Mouse (Mus musculus): ENCODE data around the gene Tlr8. TPM values are rescaled to one million over a fixed set of nuclear protein-coding genes. Genes with fewer than 3 reads are reported as not detected.

Gene Tlr8
- total RNA-seq, 1 experiment = not detected

GRCm38 (mm10) chrX:167229819-167230218 lies 34.3 kb downstream of the Tlr8 start:
- TF ChIP-seq ZNF384 (IDR thresholded peaks at IDR 0.05; ENCODE audit: low read depth, low read length) (no peak), MAFK (IDR thresholded peaks at IDR 0.05; ENCODE audit: insufficient read depth, low read depth, low read length) (no peak), ZC3H11A (IDR thresholded peaks at IDR 0.05; ENCODE audit: borderline replicate concordance, low read depth, low read length) (no peak)

DNA sequence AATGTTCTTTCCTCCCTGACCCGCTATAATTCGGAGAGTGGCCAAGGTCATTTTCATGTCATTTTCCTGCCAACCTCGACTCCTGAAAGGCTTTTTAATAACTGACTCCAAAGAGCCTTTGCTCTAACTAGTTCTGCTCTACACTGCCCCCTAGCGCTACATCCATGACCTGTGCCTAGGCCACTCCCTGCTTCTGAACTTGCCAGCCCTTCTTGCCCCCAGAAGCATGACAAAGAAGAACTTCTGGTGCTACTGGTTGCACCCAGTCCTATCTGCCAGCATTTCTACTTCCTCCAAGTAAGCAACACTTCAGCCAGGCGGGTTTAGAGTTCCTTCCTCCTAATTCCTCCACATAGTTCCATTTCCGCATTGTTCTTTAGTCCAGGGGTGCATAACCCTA lies 34.9 kb downstream of the Tlr8 start:
- Histone ChIP-seq H3K36me3 (ENCODE audit: control insufficient read depth, insufficient read depth, low read length, poor library complexity, severe bottlenecking) (no peaks in the 10 kb centered on the region), H3K4me3 (ENCODE audit: insufficient read depth in 1 of 2, low read depth in 1 of 2, low read length in 2 of 2, poor library complexity in 1 of 2, severe bottlenecking in 1 of 2) (no peak overlapping the region), H3K27ac (ENCODE audit: insufficient read depth, low read depth, low read length, poor library complexity, severe bottlenecking) (peak overlapping the region; percentile 47; the same call in 1 of the 2 replicates), H3K9me3 (ENCODE audit: control insufficient read depth, insufficient read depth, low read depth, low read length) (no peaks in the 10 kb centered on the region), H3K9ac (ENCODE audit: insufficient read depth, low read depth, low read length, poor library complexity, severe bottlenecking) (no peak overlapping the region), H3K4me1 (ENCODE audit: control insufficient read depth in 2 of 2, insufficient read depth in 2 of 2, low read length in 2 of 2, poor library complexity in 1 of 2) (peaks cover 0 to 11% of the 10 kb centered on the region in 2 experiments; a peak in 1 of 4 replicates)
- no peak for DNase-seq (ENCODE audit: low read depth, low spot score)
- TF ChIP-seq MAFK (IDR thresholded peaks at IDR 0.05; ENCODE audit: insufficient read depth, low read depth, low read length) (no peak), HCFC1 (IDR thresholded peaks at IDR 0.05; ENCODE audit: borderline replicate concordance, insufficient read depth, low read length) (no peak), CHD2 (IDR thresholded peaks at IDR 0.05; ENCODE audit: low read depth, low read length) (no peak), ZNF384 (IDR thresholded peaks at IDR 0.05; ENCODE audit: low read depth, low read length) (no peak), ZC3H11A (IDR thresholded peaks at IDR 0.05; ENCODE audit: borderline replicate concordance, low read depth, low read length) (no peak)
- in situ Hi-C loops (cut with MboI; ENCODE audit: low sequenced_read_pairs in 2 of 2, unreplicated experiment in 2 of 2) = loop anchor here in 1 of 2 experiments (25.0 kb wide), 1 partner anchor 567 kb away; no protein-coding TSS in a partner anchor

More at GRCm38 (mm10) chrX:167229819-167230218, 34.3 kb downstream of the Tlr8 start:
- Histone ChIP-seq H3K36me3 (ENCODE audit: control insufficient read depth, insufficient read depth, low read length, poor library complexity, severe bottlenecking) (no peaks in the 10 kb centered on the region), H3K4me1 (ENCODE audit: control insufficient read depth in 2 of 2, insufficient read depth in 2 of 2, low read length in 2 of 2, poor library complexity in 1 of 2) (peaks cover 0 to 11% of the 10 kb centered on the region in 2 experiments; a peak in 1 of 4 replicates), H3K9ac (ENCODE audit: insufficient read depth, low read depth, low read length, poor library complexity, severe bottlenecking) (no peak overlapping the region), H3K27ac (ENCODE audit: insufficient read depth, low read depth, low read length, poor library complexity, severe bottlenecking) (no peak overlapping the region), H3K4me3 (ENCODE audit: insufficient read depth in 1 of 2, low read depth in 1 of 2, low read length in 2 of 2, poor library complexity in 1 of 2, severe bottlenecking in 1 of 2) (no peak overlapping the region), H3K9me3 (ENCODE audit: control insufficient read depth, insufficient read depth, low read depth, low read length) (no peaks in the 10 kb centered on the region)
- in situ Hi-C loops (cut with MboI; ENCODE audit: low sequenced_read_pairs in 2 of 2, unreplicated experiment in 2 of 2) = loop anchor here (10.0 to 25.0 kb wide), 2 partner anchors 565 to 568 kb away; no protein-coding TSS in a partner anchor
- DNase-seq (ENCODE audit: low read depth, low spot score) = no peak

- no peak overlapping the region for H3K9ac ChIP-seq (ENCODE audit: insufficient read depth, low read depth, low read length, poor library complexity, severe bottlenecking)
- in situ Hi-C loops (cut with MboI; ENCODE audit: low sequenced_read_pairs in 2 of 2, unreplicated experiment in 2 of 2) = loop anchor here in 1 of 2 experiments (25.0 kb wide), 1 partner anchor 565 kb away; no protein-coding TSS in a partner anchor
- no peaks in the 10 kb centered on the region for H3K36me3 ChIP-seq (ENCODE audit: control insufficient read depth, insufficient read depth, low read length, poor library complexity, severe bottlenecking)
- H3K27ac ChIP-seq (ENCODE audit: insufficient read depth, low read depth, low read length, poor library complexity, severe bottlenecking) = no peak overlapping the region
- H3K4me1 ChIP-seq (ENCODE audit: control insufficient read depth in 2 of 2, insufficient read depth in 2 of 2, low read length in 2 of 2, poor library complexity in 1 of 2) = peaks cover 0 to 8% of the 10 kb centered on the region in 2 experiments; a peak in 1 of 4 replicates
- TF ChIP-seq MAFK (IDR thresholded peaks at IDR 0.05; ENCODE audit: insufficient read depth, low read depth, low read length) (no peak), HCFC1 (IDR thresholded peaks at IDR 0.05; ENCODE audit: borderline replicate concordance, insufficient read depth, low read length) (no peak), CHD2 (IDR thresholded peaks at IDR 0.05; ENCODE audit: low read depth, low read length) (no peak), ZC3H11A (IDR thresholded peaks at IDR 0.05; ENCODE audit: borderline replicate concordance, low read depth, low read length) (no peak), ZNF384 (IDR thresholded peaks at IDR 0.05; ENCODE audit: low read depth, low read length) (no peak)
- no peak for DNase-seq (ENCODE audit: low read depth, low spot score)
- H3K4me3 ChIP-seq (ENCODE audit: insufficient read depth in 1 of 2, low read depth in 1 of 2, low read length in 2 of 2, poor library complexity in 1 of 2, severe bottlenecking in 1 of 2) = no peak overlapping the region; a peak in 1 of 4 replicates
- H3K9me3 ChIP-seq (ENCODE audit: control insufficient read depth, insufficient read depth, low read depth, low read length) = no peaks in the 10 kb centered on the region
These were observed 36.4 kb downstream of the Tlr8 start for GRCm38 (mm10) chrX:167227756-167228155.

- Histone ChIP-seq H3K36me3 (ENCODE audit: control insufficient read depth, insufficient read depth, low read length, poor library complexity, severe bottlenecking) (no peaks in the 10 kb centered on the region), H3K9me3 (ENCODE audit: control insufficient read depth, insufficient read depth, low read depth, low read length) (no peaks in the 10 kb centered on the region), H3K4me1 (ENCODE audit: control insufficient read depth in 2 of 2, insufficient read depth in 2 of 2, low read length in 2 of 2, poor library complexity in 1 of 2) (peaks cover 0 to 8% of the 10 kb centered on the region in 2 experiments; a peak in 1 of 4 replicates), H3K9ac (ENCODE audit: insufficient read depth, low read depth, low read length, poor library complexity, severe bottlenecking) (no peak overlapping the region; the same call in 1 of the 2 replicates), H3K4me3 (ENCODE audit: insufficient read depth in 1 of 2, low read depth in 1 of 2, low read length in 2 of 2, poor library complexity in 1 of 2, severe bottlenecking in 1 of 2) (peak overlapping the region in 1 of 2 experiments; percentile 36; a peak in 2 of 4 replicates), H3K27ac (ENCODE audit: insufficient read depth, low read depth, low read length, poor library complexity, severe bottlenecking) (peak overlapping the region; percentile 50; the same call in 1 of the 2 replicates)
- no peak for DNase-seq (ENCODE audit: low read depth, low spot score)
- in situ Hi-C loops (cut with MboI; ENCODE audit: low sequenced_read_pairs in 2 of 2, unreplicated experiment in 2 of 2) = loop anchor here in 1 of 2 experiments (25.0 kb wide), 1 partner anchor 565 kb away; no protein-coding TSS in a partner anchor
- TF ChIP-seq MAFK (IDR thresholded peaks at IDR 0.05; ENCODE audit: insufficient read depth, low read depth, low read length) = no peak
- no peak for TF ChIP-seq HCFC1 (IDR thresholded peaks at IDR 0.05; ENCODE audit: borderline replicate concordance, insufficient read depth, low read length)
- no peak for TF ChIP-seq ZNF384 (IDR thresholded peaks at IDR 0.05; ENCODE audit: low read depth, low read length)
- TF ChIP-seq CHD2 (IDR thresholded peaks at IDR 0.05; ENCODE audit: low read depth, low read length) = no peak
- TF ChIP-seq ZC3H11A (IDR thresholded peaks at IDR 0.05; ENCODE audit: borderline replicate concordance, low read depth, low read length) = no peak
These were observed 37.0 kb downstream of the Tlr8 start for GRCm38 (mm10) chrX:167227138-167227537.

Measured in ES-E14 (cell line).